ENCODE assay signal across 7 mouse cellular contexts in genomic region chr2:29803400-29803831, GRCm38 (mm10). TPM values are rescaled to one million over a fixed set of nuclear protein-coding genes. Genes with fewer than 3 reads are reported as not detected.
DNase-seq lines count a peak whose midpoint lies in the region; ATAC-seq and TF ChIP-seq lines count a peak whose summit lies in the region.

No protein-coding gene starts in this region.

- H3K36me3 ChIP-seq in ES-E14 (ENCODE audit: control insufficient read depth, insufficient read depth, low read length, poor library complexity, severe bottlenecking): peaks cover 18% of the 10 kb centered on the region
- H3K36me3 ChIP-seq in embryonic facial prominence, embryonic 11.5 days (replicated peaks; ENCODE audit: control insufficient read depth, insufficient read depth, low read depth, low read length): no peaks in the 10 kb centered on the region
- H3K36me3 ChIP-seq in liver, embryonic 15.5 days (replicated peaks): 0 out of 2 replicates have a peak, but pooled peaks cover 8% of the 10 kb centered on the region
- peaks cover 41% of the 10 kb centered on the region for H3K36me3 ChIP-seq in neural tube, embryonic 15.5 days

- no peaks in the 10 kb centered on the region for H3K27me3 ChIP-seq in embryonic facial prominence, embryonic 11.5 days (ENCODE audit: control insufficient read depth, insufficient read depth, low read length)
- peaks cover 40% of the 10 kb centered on the region for H3K27me3 ChIP-seq in liver, embryonic 15.5 days
- no peaks in the 10 kb centered on the region for H3K27me3 ChIP-seq in neural tube, embryonic 15.5 days (replicated peaks)

- DNase-seq in A20 (ENCODE audit: low read depth, low spot score): peak; percentile 61
- no peak for DNase-seq in ES-E14 (ENCODE audit: low read depth, low spot score)
- peak; percentile 37 for DNase-seq in embryonic facial prominence, embryonic 11.5 days (ENCODE audit: low spot score)
- DNase-seq in induced T-regulatory cell, adult 2 months (ENCODE audit: low read depth): peak; percentile 56
- DNase-seq in layer of hippocampus, adult 11-12 months (ENCODE audit: low spot score): no peak

- no peaks in the 10 kb centered on the region for H3K9me3 ChIP-seq in ES-E14 (ENCODE audit: control insufficient read depth, insufficient read depth, low read depth, low read length)
- no peaks in the 10 kb centered on the region for H3K9me3 ChIP-seq in embryonic facial prominence, embryonic 11.5 days (replicated peaks; ENCODE audit: control insufficient read depth, low read length)
- H3K9me3 ChIP-seq in liver, embryonic 15.5 days (replicated peaks): no peaks in the 10 kb centered on the region
- no peaks in the 10 kb centered on the region for H3K9me3 ChIP-seq in neural tube, embryonic 15.5 days (replicated peaks)

- ATAC-seq in embryonic facial prominence, embryonic 11.5 days (replicated peaks; ENCODE audit: insufficient number of reproducible peaks, low FRiP score, low TSS enrichment, low read depth): no peak; the same call in 1 of the 2 replicates
- ATAC-seq in liver, embryonic 15.5 days (ENCODE audit: insufficient read depth): no peak
- ATAC-seq in neural tube, embryonic 15.5 days (ENCODE audit: low FRiP score): peak; percentile 46; the same call in 1 of the 2 replicates

- H3K4me3 ChIP-seq in ES-E14 (ENCODE audit: insufficient read depth in 1 of 2, low read depth in 1 of 2, low read length in 2 of 2, poor library complexity in 1 of 2, severe bottlenecking in 1 of 2): peak overlapping the region; percentile 86 to 92
- peak overlapping the region; percentile 84 for H3K4me3 ChIP-seq in embryonic facial prominence, embryonic 11.5 days (ENCODE audit: low read depth, low read length)
- peak overlapping the region; percentile 72 for H3K4me3 ChIP-seq in liver, embryonic 15.5 days (replicated peaks)
- H3K4me3 ChIP-seq in neural tube, embryonic 15.5 days (replicated peaks): peak overlapping the region; percentile 90

- H3K4me2 ChIP-seq in embryonic facial prominence, embryonic 11.5 days (ENCODE audit: low read depth, low read length): peak overlapping the region; percentile 87
- peak overlapping the region; percentile 98 for H3K4me2 ChIP-seq in liver, embryonic 15.5 days
- peak overlapping the region; percentile 74 for H3K4me2 ChIP-seq in neural tube, embryonic 15.5 days

- no peak overlapping the region for H3K27ac ChIP-seq in ES-E14 (ENCODE audit: insufficient read depth, low read depth, low read length, poor library complexity, severe bottlenecking)
- no peak overlapping the region for H3K27ac ChIP-seq in embryonic facial prominence, embryonic 11.5 days (replicated peaks; ENCODE audit: low read depth, low read length)
- no peak overlapping the region for H3K27ac ChIP-seq in liver, embryonic 15.5 days (replicated peaks)
- peak overlapping the region; percentile 95 for H3K27ac ChIP-seq in neural tube, embryonic 15.5 days (replicated peaks)

- H3K4me1 ChIP-seq in ES-E14 (ENCODE audit: control insufficient read depth in 2 of 2, insufficient read depth in 2 of 2, low read length in 2 of 2, poor library complexity in 1 of 2): peaks cover 0 to 3% of the 10 kb centered on the region in 2 experiments; a peak in 1 of 4 replicates
- H3K4me1 ChIP-seq in embryonic facial prominence, embryonic 11.5 days (ENCODE audit: control insufficient read depth, insufficient read depth, low read length): no peaks in the 10 kb centered on the region; the same call in 1 of the 2 replicates
- peaks cover 14% of the 10 kb centered on the region for H3K4me1 ChIP-seq in liver, embryonic 15.5 days (replicated peaks)
- H3K4me1 ChIP-seq in neural tube, embryonic 15.5 days: peaks cover 21% of the 10 kb centered on the region

- H3K9ac ChIP-seq in ES-E14 (ENCODE audit: insufficient read depth, low read depth, low read length, poor library complexity, severe bottlenecking): peak overlapping the region; percentile 85; the same call in 1 of the 2 replicates
- peak overlapping the region; percentile 86 for H3K9ac ChIP-seq in embryonic facial prominence, embryonic 11.5 days (replicated peaks; ENCODE audit: low read length)
- peak overlapping the region; percentile 71; the same call in 1 of the 2 replicates for H3K9ac ChIP-seq in liver, embryonic 15.5 days
- H3K9ac ChIP-seq in neural tube, embryonic 15.5 days (replicated peaks): peak overlapping the region; percentile 96

- WGBS in embryonic facial prominence, embryonic 11.5 days: 19% methylated on average over 6 of the region's 6 CpGs
- WGBS in liver, embryonic 15.5 days (ENCODE audit: insufficient replicate concordance): 25% methylated on average over 6 of the region's 6 CpGs
- 20% methylated on average over 6 of the region's 6 CpGs for WGBS in neural tube, embryonic 15.5 days

- in situ Hi-C loops in ES-E14 (cut with MboI; ENCODE audit: low sequenced_read_pairs in 2 of 2, unreplicated experiment in 2 of 2): no loop called here

TF ChIP-seq in ES-E14, 5 proteins besides CTCF, POLR2A, EP300 and RAD21:
- no peak for TF ChIP-seq ZNF384 (IDR thresholded peaks at IDR 0.05; ENCODE audit: low read depth, low read length)
- TF ChIP-seq MAFK (IDR thresholded peaks at IDR 0.05; ENCODE audit: insufficient read depth, low read depth, low read length): no peak
- no peak for TF ChIP-seq ZC3H11A (IDR thresholded peaks at IDR 0.05; ENCODE audit: borderline replicate concordance, low read depth, low read length)
- no peak for TF ChIP-seq CHD2 (IDR thresholded peaks at IDR 0.05; ENCODE audit: low read depth, low read length)
- no peak for TF ChIP-seq HCFC1 (IDR thresholded peaks at IDR 0.05; ENCODE audit: borderline replicate concordance, insufficient read depth, low read length)

RNA-seq across cellular contexts. Expression of gene Slc27a4, which starts 1.0 kb away (rescaled TPM):
- total RNA-seq in ES-E14 (2012; rRNA removed): 38.9 and 47.7 TPM in 2 replicates
- 11.0 and 11.3 TPM in 2 replicates for polyA plus RNA-seq in embryonic facial prominence, embryonic 11.5 days (2014; fragmentation: Nextera tagmentation; extraction: Ambion mirVana)
- 3.2 and 4.1 TPM in 2 replicates for polyA plus RNA-seq in liver, embryonic 15.5 days (2015; fragmentation: Nextera tagmentation; extraction: Ambion mirVana)
- 43.0 and 48.9 TPM in 2 replicates for polyA plus RNA-seq in neural tube, embryonic 15.5 days (2015; fragmentation: Nextera tagmentation; extraction: Ambion mirVana)

RNA-seq across cellular contexts. Expression of gene Trub2, which starts 15.1 kb away (rescaled TPM):
- total RNA-seq in ES-E14 (2012; rRNA removed): 78.5 and 108 TPM in 2 replicates
- 29.1 and 32.3 TPM in 2 replicates for polyA plus RNA-seq in embryonic facial prominence, embryonic 11.5 days (2014; fragmentation: Nextera tagmentation; extraction: Ambion mirVana)
- 11.1 and 13.0 TPM in 2 replicates for polyA plus RNA-seq in liver, embryonic 15.5 days (2015; fragmentation: Nextera tagmentation; extraction: Ambion mirVana)
- polyA plus RNA-seq in neural tube, embryonic 15.5 days (2015; fragmentation: Nextera tagmentation; extraction: Ambion mirVana): 33.2 and 35.5 TPM in 2 replicates

RNA-seq across cellular contexts. Expression of gene Coq4, which starts 16.1 kb away (rescaled TPM):
- 18.3 and 30.4 TPM in 2 replicates for total RNA-seq in ES-E14 (2012; rRNA removed)
- polyA plus RNA-seq in embryonic facial prominence, embryonic 11.5 days (2014; fragmentation: Nextera tagmentation; extraction: Ambion mirVana): 34.6 and 39.2 TPM in 2 replicates
- 11.4 and 11.7 TPM in 2 replicates for polyA plus RNA-seq in liver, embryonic 15.5 days (2015; fragmentation: Nextera tagmentation; extraction: Ambion mirVana)
- polyA plus RNA-seq in neural tube, embryonic 15.5 days (2015; fragmentation: Nextera tagmentation; extraction: Ambion mirVana): 41.2 and 44.7 TPM in 2 replicates

RNA-seq across cellular contexts. Expression of gene Urm1, which starts 16.5 kb away (rescaled TPM):
- total RNA-seq in ES-E14 (2012; rRNA removed): 44.3 and 50.8 TPM in 2 replicates
- polyA plus RNA-seq in embryonic facial prominence, embryonic 11.5 days (2014; fragmentation: Nextera tagmentation; extraction: Ambion mirVana): 17.6 and 18.4 TPM in 2 replicates
- polyA plus RNA-seq in liver, embryonic 15.5 days (2015; fragmentation: Nextera tagmentation; extraction: Ambion mirVana): 7.9 and 8.0 TPM in 2 replicates
- polyA plus RNA-seq in neural tube, embryonic 15.5 days (2015; fragmentation: Nextera tagmentation; extraction: Ambion mirVana): 27.7 and 28.3 TPM in 2 replicates

RNA-seq across cellular contexts. Expression of gene Gm13547, which starts 44.3 kb away (rescaled TPM):
- total RNA-seq in ES-E14 (2012; rRNA removed): not detected in 2 replicates
- not detected in 2 replicates for polyA plus RNA-seq in embryonic facial prominence, embryonic 11.5 days (2014; fragmentation: Nextera tagmentation; extraction: Ambion mirVana)
- not detected in 2 replicates for polyA plus RNA-seq in liver, embryonic 15.5 days (2015; fragmentation: Nextera tagmentation; extraction: Ambion mirVana)
- not detected in 2 replicates for polyA plus RNA-seq in neural tube, embryonic 15.5 days (2015; fragmentation: Nextera tagmentation; extraction: Ambion mirVana)

Comparison
In these comparisons a context has a peak if more than half of its experiments do, and no peak if none do; other contexts are left out.
1. DNase-seq: peak in A20 (single experiment), embryonic facial prominence, embryonic 11.5 days (single experiment) and induced T-regulatory cell, adult 2 months (single experiment); none in ES-E14 (single experiment) and layer of hippocampus, adult 11-12 months (single experiment).
2. Peak in every context shown above with its lines, with median percentiles within 50 percentile points of each other: H3K4me3 ChIP-seq, H3K9ac ChIP-seq and H3K4me2 ChIP-seq.